Mouse (Mus musculus) cerebellum, adult 11 months (tissue): Measurements from ENCODE around the gene Acot8.
"Not testable (repeated sequence)": the region's sequence is repeated elsewhere in the genome, so short reads cannot be mapped to it uniquely, and the experiment has no call there.

ENCODE experiments used
- DNase-seq: peaks from one replicate; pipeline ENCODE4 v3.0.0; 2022

Gene Acot8

GRCm38 (mm10) chr2:164806614-164807013, 1.9 kb upstream of the Acot8 start:
- DNase-seq: no peak

- no peak for DNase-seq
Observed at GRCm38 (mm10) chr2:164805332-164805718, 643 bp upstream of the Acot8 start.

- no peak for DNase-seq
Observed at GRCm38 (mm10) chr2:164803921-164804313, 765 bp downstream of the Acot8 start.

- DNase-seq: no peak
Observed at GRCm38 (mm10) chr2:164803201-164803920, 1.3 kb downstream of the Acot8 start.

- no peak for DNase-seq
Observed at GRCm38 (mm10) chr2:164800252-164801004, 4.3 kb downstream of the Acot8 start.

- DNase-seq: not testable (repeated sequence)
Observed at GRCm38 (mm10) chr2:164798554-164798953, 6.1 kb downstream of the Acot8 start.

- no peak for DNase-seq
Observed at GRCm38 (mm10) chr2:164795868-164796267, 8.8 kb downstream of the Acot8 start.

- DNase-seq: peak; percentile 82
Observed at GRCm38 (mm10) chr2:164794293-164794692, 10.4 kb downstream of the Acot8 start.

GRCm38 (mm10) chr2:164793772-164794171, 10.9 kb downstream of the Acot8 start:
- no peak for DNase-seq

GRCm38 (mm10) chr2:164793236-164793635, 11.4 kb downstream of the Acot8 start:
- DNase-seq: peak; percentile 72

GRCm38 (mm10) chr2:164792400-164793190, 12.1 kb downstream of the Acot8 start:
- no peak for DNase-seq

- peak; percentile 56 for DNase-seq
Observed at GRCm38 (mm10) chr2:164791841-164792261, 12.8 kb downstream of the Acot8 start.

- DNase-seq: no peak
Observed at GRCm38 (mm10) chr2:164790451-164790850, 14.2 kb downstream of the Acot8 start.

GRCm38 (mm10) chr2:164788411-164788810, 16.3 kb downstream of the Acot8 start:
- no peak for DNase-seq

- DNase-seq: no peak
Observed at GRCm38 (mm10) chr2:164787779-164788178, 16.9 kb downstream of the Acot8 start.

GRCm38 (mm10) chr2:164787032-164787431, 17.6 kb downstream of the Acot8 start:
- no peak for DNase-seq

GRCm38 (mm10) chr2:164786388-164786885, 18.2 kb downstream of the Acot8 start:
- DNase-seq: peak; percentile 31

GRCm38 (mm10) chr2:164785481-164786387, 18.9 kb downstream of the Acot8 start, which contains the start of gene Snx21:
Gene Snx21, plus strand, starts transcription at chr2:164785823.
- DNase-seq: peak; percentile 92

- no peak for DNase-seq
Observed at GRCm38 (mm10) chr2:164784869-164785420, 19.7 kb downstream of the Acot8 start.

GRCm38 (mm10) chr2:164783926-164784581, 20.6 kb downstream of the Acot8 start:
- DNase-seq: no peak

GRCm38 (mm10) chr2:164781876-164782275, 22.8 kb downstream of the Acot8 start:
- no peak for DNase-seq
